Mouse (Mus musculus): ENCODE measurements around the gene Kdm5a. TPM values are rescaled to one million over a fixed set of nuclear protein-coding genes. Genes with fewer than 3 reads are reported as not detected.

The Kdm5a gene
- polyA plus RNA-seq, 1 experiment from 2014 or later: 38.6 TPM

DNA sequence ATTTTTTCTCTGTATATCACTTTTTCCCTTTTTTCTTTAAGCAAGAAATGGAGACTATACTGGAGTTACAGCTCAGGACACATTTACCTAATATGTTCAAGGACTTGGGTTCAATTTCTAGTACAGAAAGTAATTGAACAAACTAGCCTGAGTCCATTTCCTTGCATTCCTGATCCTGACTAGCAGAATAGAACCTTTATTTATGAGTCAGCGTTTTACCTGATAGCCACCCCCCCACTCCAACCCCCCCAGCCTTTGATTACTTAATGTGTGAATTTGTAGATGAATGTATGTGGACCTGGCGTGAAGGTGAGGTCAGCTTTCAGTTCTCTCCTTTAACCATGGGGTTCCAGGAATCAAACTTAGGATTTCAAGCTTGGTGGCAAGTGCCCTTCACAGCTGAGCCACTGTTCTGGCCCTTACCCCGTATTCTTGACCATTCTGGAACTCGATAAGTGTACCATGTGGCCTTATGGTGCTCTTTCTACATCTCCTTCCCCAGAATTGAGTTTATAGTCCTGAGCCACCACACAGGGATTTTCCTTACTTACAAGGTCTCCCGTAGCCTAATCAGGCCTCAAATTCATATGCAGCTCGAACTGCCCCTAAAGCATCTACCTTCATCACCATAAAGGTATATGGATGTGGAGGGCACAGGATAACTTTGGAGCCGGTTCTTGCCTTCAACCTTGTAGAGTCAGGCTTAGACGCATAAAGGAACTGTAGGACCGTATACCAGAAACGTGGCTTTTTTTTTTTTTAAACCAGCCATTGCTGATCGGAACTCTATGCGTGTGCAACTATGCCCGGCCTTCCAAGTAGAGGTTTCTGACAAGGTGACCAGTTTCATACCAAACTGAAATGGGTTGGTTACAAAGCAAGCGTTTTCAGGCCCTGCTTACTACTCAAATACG lies 893 bp upstream of the Kdm5a start:
- Histone ChIP-seq H3K9ac (peak overlapping the region; percentile 46; the same call in 1 of the 2 replicates), H3K4me1 (peaks cover 9% of the 10 kb centered on the region), H3K4me3 (replicated peaks) (peak overlapping the region; percentile 80), H3K27me3 (replicated peaks) (no peaks in the 10 kb centered on the region), H3K9me3 (no peaks in the 10 kb centered on the region), H3K4me2 (peak overlapping the region; percentile 63), H3K27ac (peak overlapping the region; percentile 99), H3K36me3 (0 out of 2 replicates have a peak, but pooled peaks cover 5% of the 10 kb centered on the region)
- 20% methylated on average over 15 of the region's 15 CpGs for WGBS
- ATAC-seq (ENCODE audit: insufficient read depth, low FRiP score, low read depth): no peak

DNA sequence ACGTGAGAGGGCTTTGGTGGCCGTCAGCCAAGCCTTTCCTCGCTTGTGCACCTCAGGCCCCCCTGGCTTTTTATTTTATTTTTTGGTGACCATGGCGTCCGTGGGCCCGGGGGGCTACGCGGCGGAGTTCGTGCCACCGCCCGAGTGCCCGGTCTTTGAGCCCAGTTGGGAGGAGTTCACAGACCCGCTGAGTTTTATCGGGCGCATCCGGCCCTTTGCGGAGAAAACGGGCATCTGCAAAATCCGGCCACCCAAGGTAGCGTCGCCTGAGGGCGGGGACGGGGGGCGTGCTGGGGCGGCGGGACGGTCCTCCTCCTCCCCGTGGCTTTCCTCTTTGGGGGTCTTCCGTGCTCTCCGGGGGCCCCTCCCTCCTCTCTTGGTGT lies 590 bp downstream of the Kdm5a start:
- H3K9me3 ChIP-seq: no peaks in the 10 kb centered on the region
- peak overlapping the region; percentile 99 for H3K27ac ChIP-seq
- H3K4me1 ChIP-seq: peaks cover 9% of the 10 kb centered on the region
- peak overlapping the region; percentile 75 for H3K4me2 ChIP-seq
- H3K27me3 ChIP-seq (replicated peaks): no peaks in the 10 kb centered on the region
- ATAC-seq (ENCODE audit: insufficient read depth, low FRiP score, low read depth): peak; percentile 9; the same call in 1 of the 2 replicates
- peak overlapping the region; percentile 80 for H3K9ac ChIP-seq
- peak overlapping the region; percentile 80 for H3K4me3 ChIP-seq (replicated peaks)
- H3K36me3 ChIP-seq: peaks cover 14% of the 10 kb centered on the region
- WGBS: 0% methylated on average over 31 of the region's 31 CpGs

DNA sequence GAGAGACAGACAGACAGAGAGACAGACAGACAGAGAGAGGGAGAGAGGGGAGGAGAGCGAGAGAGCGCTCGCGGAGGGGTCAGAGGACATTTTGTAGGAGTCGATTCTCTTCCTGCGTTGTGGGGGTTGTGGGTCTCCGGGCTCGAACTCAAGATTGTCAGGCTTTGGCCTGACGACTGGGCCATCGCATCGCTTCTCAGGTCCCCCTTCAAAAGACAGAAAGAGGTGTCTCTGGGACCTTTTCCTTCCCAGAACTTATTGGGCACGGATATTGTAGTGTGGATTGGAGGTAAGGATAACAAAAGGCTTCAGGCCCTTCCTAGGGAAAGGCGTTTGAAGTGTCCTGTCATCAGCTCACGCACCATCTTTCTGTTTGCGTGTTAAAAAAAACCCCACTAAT lies 1.1 kb downstream of the Kdm5a start:
- Histone ChIP-seq H3K9me3 (no peaks in the 10 kb centered on the region), H3K27me3 (replicated peaks) (no peaks in the 10 kb centered on the region), H3K4me2 (peak overlapping the region; percentile 75), H3K27ac (no peak overlapping the region), H3K4me3 (replicated peaks) (peak overlapping the region; percentile 80), H3K9ac (peak overlapping the region; percentile 80), H3K4me1 (peaks cover 9% of the 10 kb centered on the region), H3K36me3 (peaks cover 19% of the 10 kb centered on the region)
- 3% methylated on average over 15 of the region's 15 CpGs for WGBS
- ATAC-seq (ENCODE audit: insufficient read depth, low FRiP score, low read depth): no peak

DNA sequence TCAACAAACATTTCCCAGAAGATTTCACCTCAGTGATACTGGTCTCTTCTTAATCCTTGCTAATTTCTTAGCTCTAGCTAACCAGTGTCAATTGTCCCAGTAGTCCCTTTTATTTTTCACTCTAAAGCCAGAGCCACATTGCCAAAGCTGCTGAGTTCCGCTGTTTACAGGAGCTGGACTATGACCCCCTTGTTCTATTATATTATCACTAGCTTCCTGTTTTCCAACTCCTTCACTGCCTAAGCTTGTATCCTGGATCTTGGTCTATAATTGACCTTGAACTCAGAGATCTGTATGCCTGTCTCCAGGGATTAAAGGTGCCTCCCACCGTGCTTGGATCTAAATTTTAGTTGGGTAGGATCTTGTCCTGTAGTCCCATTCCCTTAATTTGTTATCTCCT lies 12.8 kb downstream of the Kdm5a start:
- no peaks in the 10 kb centered on the region for H3K4me1 ChIP-seq
- H3K4me3 ChIP-seq (replicated peaks): no peak overlapping the region
- no peak for ATAC-seq (ENCODE audit: insufficient read depth, low FRiP score, low read depth)
- no peak overlapping the region for H3K9ac ChIP-seq
- no peaks in the 10 kb centered on the region for H3K9me3 ChIP-seq
- no peaks in the 10 kb centered on the region for H3K27me3 ChIP-seq (replicated peaks)
- no peak overlapping the region for H3K4me2 ChIP-seq
- 90% methylated on average over 2 of the region's 2 CpGs for WGBS
- H3K27ac ChIP-seq: no peak overlapping the region
- H3K36me3 ChIP-seq: peaks cover 48% of the 10 kb centered on the region

DNA sequence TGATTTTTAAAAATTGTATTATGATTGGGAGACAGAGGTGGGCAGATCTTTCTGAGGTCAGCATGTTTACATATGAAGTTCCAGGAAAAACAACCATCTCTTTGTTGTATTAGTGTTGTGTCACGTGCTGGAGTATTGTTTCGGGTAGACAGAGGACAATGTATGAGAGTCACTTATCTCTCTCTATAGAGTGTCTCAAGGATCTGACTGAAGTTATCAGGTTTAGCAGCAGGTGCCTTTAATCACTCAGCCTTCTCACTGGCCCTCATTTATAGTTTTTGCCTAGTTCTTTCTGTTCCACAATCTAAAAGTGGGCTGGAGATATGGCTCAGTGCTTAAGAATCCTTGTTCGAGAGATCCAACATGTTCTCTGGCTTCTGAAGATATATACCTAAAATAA lies 26.1 kb downstream of the Kdm5a start:
- ATAC-seq (ENCODE audit: insufficient read depth, low FRiP score, low read depth): no peak
- Histone ChIP-seq H3K4me3 (replicated peaks) (no peak overlapping the region), H3K4me2 (no peak overlapping the region), H3K27me3 (replicated peaks) (no peaks in the 10 kb centered on the region), H3K4me1 (no peaks in the 10 kb centered on the region), H3K36me3 (peaks cover 14% of the 10 kb centered on the region), H3K27ac (no peak overlapping the region), H3K9ac (no peak overlapping the region), H3K9me3 (no peaks in the 10 kb centered on the region)
- WGBS: 84% methylated on average over 3 of the region's 3 CpGs

DNA sequence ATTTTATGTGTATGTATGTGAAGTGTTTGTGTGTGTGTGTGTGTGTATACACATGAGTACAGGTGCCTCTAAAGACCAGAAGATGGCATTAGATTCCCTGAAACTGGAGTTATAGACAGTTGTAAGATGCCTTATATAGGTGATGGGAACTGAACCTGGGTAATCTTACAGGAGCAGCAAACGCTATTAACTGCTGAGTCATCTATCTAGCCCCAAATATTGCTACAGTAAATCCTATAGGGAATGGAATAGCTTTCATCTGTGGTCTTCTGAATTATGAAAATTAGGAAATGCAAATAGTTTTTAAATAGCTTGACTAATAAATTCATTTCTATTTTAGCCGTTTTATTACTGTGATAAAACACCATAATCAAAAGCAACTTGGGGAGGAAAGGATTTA lies 28.9 kb downstream of the Kdm5a start:
- Histone ChIP-seq H3K36me3 (peaks cover 28% of the 10 kb centered on the region), H3K9ac (no peak overlapping the region), H3K27ac (no peak overlapping the region), H3K9me3 (no peaks in the 10 kb centered on the region), H3K4me1 (no peaks in the 10 kb centered on the region), H3K4me2 (no peak overlapping the region), H3K27me3 (replicated peaks) (no peaks in the 10 kb centered on the region), H3K4me3 (replicated peaks) (no peak overlapping the region)
- ATAC-seq (ENCODE audit: insufficient read depth, low FRiP score, low read depth): no peak
- 85% methylated on average over 2 of the region's 2 CpGs for WGBS

DNA sequence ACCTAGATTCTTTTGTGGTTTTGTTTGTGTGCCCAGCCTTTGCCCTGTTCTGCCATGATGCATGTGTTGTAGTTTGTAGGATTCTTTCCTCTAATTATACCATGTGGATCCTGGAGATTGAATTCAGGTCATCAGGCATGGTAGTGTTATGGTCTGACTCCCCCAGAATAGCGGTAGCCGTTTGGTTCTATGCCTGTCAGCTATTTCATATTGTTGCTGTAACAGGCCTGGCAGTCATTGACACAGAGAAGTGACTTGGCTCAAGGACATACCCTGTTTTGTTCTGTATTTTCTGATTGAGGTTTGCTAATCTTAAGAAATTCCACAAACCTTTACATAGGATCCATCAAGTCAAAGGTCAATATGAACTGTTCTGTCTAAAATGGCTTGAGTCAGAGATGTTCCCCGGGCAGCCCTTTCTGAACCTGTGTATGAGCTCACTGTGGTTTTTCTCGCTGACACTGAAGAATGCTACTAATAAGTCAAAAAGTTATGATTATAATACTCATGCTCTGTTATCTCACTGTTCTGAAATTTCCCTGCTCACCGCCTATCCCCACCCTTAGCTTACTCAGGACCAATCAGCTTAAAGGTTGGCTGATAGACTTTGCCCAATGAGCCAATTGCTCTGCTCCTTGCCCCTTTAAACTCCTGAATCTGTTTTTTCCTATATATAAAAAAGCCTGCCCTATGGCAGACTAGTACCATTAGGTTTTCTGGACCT lies 31.9 kb downstream of the Kdm5a start:
- no peaks in the 10 kb centered on the region for H3K4me1 ChIP-seq
- no peaks in the 10 kb centered on the region for H3K9me3 ChIP-seq
- WGBS: 92% methylated on average over 5 of the region's 5 CpGs
- H3K9ac ChIP-seq: no peak overlapping the region
- peaks cover 34% of the 10 kb centered on the region for H3K36me3 ChIP-seq
- ATAC-seq (ENCODE audit: insufficient read depth, low FRiP score, low read depth): no peak
- no peak overlapping the region for H3K4me2 ChIP-seq
- H3K27ac ChIP-seq: no peak overlapping the region
- no peaks in the 10 kb centered on the region for H3K27me3 ChIP-seq (replicated peaks)
- no peak overlapping the region for H3K4me3 ChIP-seq (replicated peaks)

DNA sequence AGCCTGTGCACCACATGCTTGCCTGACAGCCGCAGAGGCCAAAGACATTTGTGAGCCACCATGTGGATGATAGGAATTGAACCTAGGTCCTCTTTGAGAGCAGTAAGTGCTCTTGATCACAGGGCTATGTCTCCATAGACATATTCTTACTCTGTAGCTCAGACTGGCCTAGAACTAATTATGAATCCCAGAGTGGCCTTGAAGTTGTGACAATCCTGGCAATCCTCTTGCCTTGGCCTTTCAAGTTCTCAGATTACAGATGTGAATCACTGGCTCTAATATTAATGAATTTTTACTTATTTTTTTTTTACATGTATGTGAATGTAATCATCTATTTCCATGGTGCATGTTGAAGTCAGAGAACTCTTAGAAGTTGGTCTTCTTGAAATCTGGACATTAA lies 40.0 kb downstream of the Kdm5a start:
- no peaks in the 10 kb centered on the region for H3K27me3 ChIP-seq (replicated peaks)
- no peak overlapping the region for H3K27ac ChIP-seq
- H3K36me3 ChIP-seq: peaks cover 28% of the 10 kb centered on the region; the same call in 1 of the 2 replicates
- WGBS: 97% methylated on average over 1 of the region's 1 CpGs
- no peak overlapping the region for H3K4me2 ChIP-seq
- no peak for ATAC-seq (ENCODE audit: insufficient read depth, low FRiP score, low read depth)
- no peak overlapping the region for H3K9ac ChIP-seq
- H3K4me1 ChIP-seq: no peaks in the 10 kb centered on the region
- H3K9me3 ChIP-seq: no peaks in the 10 kb centered on the region
- H3K4me3 ChIP-seq (replicated peaks): no peak overlapping the region

DNA sequence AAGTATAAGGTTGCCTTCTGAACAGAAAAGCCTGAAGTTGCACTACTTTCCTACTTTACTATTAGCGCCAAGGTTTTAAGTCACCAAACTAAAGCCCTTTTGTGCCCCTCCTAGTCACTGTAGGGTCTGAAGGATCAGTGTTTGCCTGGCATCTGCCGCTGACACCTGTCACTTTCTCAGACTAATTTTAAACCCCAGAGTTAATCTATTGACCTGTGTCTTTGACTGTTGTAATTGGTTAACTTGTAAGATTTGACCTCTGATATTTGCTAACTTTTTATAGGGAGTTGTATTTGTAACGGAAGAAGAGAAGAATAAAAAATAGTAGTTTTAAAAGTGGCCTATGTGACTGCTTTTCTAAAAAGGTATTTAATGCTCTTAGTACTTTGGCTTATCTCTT lies 74.2 kb downstream of the Kdm5a start:
- H3K36me3 ChIP-seq: peaks cover 26% of the 10 kb centered on the region

DNA sequence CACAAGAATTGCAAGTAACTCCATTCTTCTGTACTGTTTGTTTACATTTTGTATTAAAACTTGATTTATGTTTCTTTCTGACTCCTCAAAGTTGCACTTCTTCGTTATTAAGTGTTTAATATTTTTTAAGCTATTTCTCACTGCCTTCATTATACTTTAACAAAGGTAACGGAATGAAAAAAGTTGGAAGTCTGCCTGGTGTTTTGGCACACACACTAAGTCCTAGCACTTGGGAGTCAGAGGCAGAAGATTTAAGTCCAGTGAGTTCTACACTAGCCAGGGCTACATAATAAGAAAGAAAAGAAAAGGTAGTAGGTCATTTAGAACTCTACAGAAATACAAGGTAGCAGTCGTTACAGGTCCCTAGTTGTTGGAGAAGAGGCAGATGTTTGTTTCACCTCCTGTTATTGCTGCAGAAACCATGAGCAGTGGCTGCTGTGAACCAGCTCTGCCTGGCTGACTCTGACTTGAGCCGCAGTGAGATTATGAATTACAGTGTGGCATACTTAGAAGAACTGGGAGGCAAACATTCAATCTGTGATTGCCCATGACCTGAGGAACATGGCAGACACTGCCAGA lies 78.3 kb downstream of the Kdm5a start:
- Histone ChIP-seq H3K36me3 (peaks cover 17% of the 10 kb centered on the region), H3K4me3 (replicated peaks) (no peak overlapping the region), H3K4me2 (no peak overlapping the region), H3K27ac (no peak overlapping the region), H3K9ac (no peak overlapping the region), H3K9me3 (no peaks in the 10 kb centered on the region), H3K27me3 (replicated peaks) (no peaks in the 10 kb centered on the region), H3K4me1 (no peaks in the 10 kb centered on the region)
- ATAC-seq (ENCODE audit: insufficient read depth, low FRiP score, low read depth): no peak
- 79% methylated on average over 4 of the region's 4 CpGs for WGBS

More for the DNA sequence above, 74.2 kb downstream of the Kdm5a start:
- Histone ChIP-seq H3K9me3 (no peaks in the 10 kb centered on the region), H3K9ac (no peak overlapping the region), H3K4me1 (no peaks in the 10 kb centered on the region), H3K27ac (no peak overlapping the region), H3K27me3 (replicated peaks) (no peaks in the 10 kb centered on the region), H3K4me2 (no peak overlapping the region), H3K4me3 (replicated peaks) (no peak overlapping the region)
- no peak for ATAC-seq (ENCODE audit: insufficient read depth, low FRiP score, low read depth)
- 82% methylated on average over 3 of the region's 3 CpGs for WGBS

DNA sequence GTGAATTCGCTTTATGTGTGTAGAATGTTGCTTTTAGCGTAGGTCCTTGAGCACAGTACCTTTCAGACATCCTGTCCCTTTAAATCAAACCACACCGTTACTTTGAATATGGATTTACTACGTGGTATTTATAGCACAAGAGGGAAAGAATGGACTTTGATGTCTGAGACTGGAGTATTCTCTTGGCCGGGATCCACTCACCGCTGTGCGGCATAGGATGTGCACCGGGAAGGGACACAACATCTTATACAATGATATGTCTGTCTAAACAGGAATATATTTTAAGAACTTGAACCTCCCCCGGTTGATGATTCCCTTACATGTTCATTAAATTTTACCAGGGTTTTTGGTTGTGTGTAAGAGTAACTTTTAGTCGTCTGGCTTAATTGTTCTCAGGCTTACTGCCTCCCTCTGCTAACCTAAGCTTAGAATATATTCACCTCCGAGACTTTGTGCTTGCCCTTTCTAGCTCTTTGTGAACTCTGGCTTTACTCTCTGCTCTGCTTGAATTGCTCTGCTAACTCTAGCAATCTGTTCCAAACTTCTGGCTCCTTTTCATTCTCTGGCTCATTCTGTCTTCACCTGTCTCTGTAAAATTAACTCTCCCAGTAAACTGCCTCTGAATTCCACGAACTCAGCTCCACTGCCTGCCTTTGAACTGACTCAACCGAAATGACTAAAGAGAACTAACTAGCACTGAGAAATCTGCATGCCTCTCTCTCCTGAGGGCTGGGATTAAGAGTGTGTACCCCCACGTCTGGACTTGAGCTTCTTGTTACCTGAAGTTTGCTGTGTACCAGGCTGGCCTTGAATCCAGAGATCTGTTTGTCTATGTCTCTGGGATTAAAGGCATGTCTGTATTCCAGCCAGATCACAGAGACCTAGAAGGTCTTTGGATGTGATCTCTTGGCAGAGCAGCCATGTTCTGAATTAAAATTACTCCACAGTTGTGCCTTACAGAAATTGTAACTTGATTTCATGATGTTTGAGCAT lies 79.7 kb downstream of the Kdm5a start:
- no peaks in the 10 kb centered on the region for H3K4me1 ChIP-seq
- ATAC-seq (ENCODE audit: insufficient read depth, low FRiP score, low read depth): no peak
- H3K9ac ChIP-seq: no peak overlapping the region
- WGBS: 76% methylated on average over 14 of the region's 14 CpGs
- H3K27me3 ChIP-seq (replicated peaks): no peaks in the 10 kb centered on the region
- no peak overlapping the region for H3K4me2 ChIP-seq
- no peak overlapping the region for H3K4me3 ChIP-seq (replicated peaks)
- H3K36me3 ChIP-seq: peaks cover 14% of the 10 kb centered on the region
- H3K9me3 ChIP-seq: no peaks in the 10 kb centered on the region
- H3K27ac ChIP-seq: no peak overlapping the region

Measured in stomach, embryonic 15.5 days (tissue).